Mouse (Mus musculus): ENCODE measurements around the gene Ccdc146.
"Not testable (repeated sequence)": the region's sequence is repeated elsewhere in the genome, so short reads cannot be mapped to it uniquely, and the experiment has no call there.

Ccdc146 gene

GRCm38 (mm10) chr5:21384976-21385375 lies 39.5 kb downstream of the Ccdc146 start:
- no peak for DNase-seq

DNA sequence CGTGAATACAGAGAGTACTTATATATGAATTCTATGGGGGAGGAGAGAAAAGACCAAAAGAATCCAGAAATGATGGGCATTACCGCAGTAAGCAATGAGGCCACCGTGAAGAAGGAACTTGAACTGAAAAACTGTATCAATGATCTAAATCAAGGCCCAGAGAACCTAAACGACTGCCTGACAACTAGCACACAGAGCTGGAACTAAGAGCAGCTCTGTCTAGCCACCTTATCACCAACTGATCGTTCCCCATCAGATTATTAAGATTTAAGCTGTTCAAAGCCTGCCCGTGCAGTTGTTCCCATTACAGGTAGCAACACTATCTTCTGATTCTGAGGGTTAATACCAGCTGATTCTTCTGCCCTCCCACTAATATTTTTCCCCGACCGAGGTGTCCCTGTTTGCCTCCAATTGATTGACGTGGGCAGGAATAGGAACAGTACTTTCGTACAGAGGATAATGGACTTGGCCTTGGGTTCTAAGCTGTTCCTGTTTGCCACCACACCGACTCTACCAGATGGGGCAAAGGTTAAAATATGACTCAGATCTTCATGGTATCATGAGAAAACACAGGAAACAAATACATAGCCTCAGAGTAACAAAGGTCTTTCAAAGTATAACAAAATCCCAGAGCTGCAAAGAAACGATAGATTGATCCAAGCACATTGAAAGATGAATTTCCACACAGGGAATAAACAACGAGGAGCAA lies 40.1 kb downstream of the Ccdc146 start:
- no peak for DNase-seq

DNA sequence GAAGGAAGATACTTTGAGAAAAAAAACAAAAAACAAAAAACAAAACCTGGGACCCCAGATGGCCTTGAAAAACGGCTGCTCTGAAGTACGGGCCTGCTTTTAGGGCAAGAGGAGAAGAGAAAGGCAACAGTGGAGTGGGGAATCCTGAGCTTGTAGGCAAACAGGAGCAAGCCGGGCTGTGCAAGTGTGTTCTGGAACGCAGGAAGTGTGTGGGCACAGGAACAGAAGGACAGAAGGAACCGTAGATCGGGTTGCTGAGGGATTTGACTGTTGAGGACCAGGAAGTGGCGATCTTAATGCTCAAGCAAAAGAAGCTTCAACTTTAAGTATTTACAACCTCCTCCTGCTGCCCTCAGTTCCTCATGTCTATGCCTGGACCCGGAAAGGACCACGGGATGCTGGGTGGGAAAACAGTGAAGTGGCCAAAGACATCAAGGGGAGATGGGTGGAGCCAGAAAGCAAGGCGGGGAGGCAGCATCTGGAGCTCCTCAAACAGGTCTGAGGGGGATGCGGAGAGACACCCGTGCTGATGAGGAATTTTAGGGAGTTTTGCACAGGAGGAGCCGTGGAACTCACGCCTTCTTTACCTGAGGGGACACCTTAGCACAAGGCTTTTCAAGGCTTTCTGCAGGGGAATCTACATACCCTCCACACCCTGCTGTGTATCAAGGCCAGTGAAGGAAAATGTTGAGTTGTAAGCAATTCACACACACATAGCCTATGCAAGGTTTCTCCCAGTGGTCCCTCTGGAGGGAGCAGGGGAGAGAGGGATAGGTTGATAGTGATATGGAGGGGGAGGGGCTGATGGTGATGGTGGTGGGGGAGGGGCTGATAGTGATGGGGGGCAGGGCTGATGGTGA lies 40.9 kb downstream of the Ccdc146 start:
- DNase-seq, result no peak

GRCm38 (mm10) chr5:21382678-21383077 lies 41.8 kb downstream of the Ccdc146 start:
- no peak for DNase-seq

GRCm38 (mm10) chr5:21381986-21382385 lies 42.5 kb downstream of the Ccdc146 start:
- DNase-seq, result no peak

DNA sequence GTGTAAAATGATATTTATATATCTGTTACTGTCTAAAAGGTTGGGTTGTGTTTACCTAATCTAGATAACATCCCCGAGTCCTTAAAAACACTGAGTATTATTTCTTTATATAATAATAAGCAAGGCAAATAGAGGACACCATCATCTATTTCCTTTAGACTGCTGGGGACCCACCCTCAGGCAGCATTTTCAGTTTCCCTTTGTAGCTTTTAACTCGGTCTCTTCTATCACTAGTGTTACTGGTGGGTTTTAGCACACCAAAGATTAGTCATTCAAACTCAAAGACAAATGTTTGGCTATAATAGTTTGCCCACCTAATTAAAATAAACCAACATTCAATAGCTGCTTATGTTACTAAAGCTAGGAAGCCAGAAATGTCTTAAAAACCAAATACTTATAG lies 46.1 kb downstream of the Ccdc146 start:
- DNase-seq, result no peak

DNA sequence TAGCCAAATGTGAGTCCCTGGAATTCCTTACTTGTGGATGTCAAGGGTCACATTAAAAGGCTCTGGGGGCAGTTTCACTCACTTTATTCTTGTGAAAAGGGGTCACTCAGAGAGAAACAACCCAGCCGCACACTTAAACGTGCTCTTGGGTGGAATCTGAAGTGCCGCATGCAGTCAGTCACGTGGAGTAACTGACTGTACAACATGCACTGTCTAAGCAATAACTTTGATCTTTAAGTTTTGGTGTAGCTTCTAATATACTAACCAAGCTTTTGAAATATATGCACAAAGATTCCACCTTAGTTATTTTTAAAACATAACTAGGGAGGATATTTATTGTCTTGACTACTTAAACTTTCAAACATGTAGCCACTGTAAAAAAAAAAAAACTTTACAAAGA lies 47.5 kb downstream of the Ccdc146 start:
- no peak for DNase-seq

GRCm38 (mm10) chr5:21373180-21373518 lies 51.3 kb downstream of the Ccdc146 start:
- DNase-seq, result no peak

DNA sequence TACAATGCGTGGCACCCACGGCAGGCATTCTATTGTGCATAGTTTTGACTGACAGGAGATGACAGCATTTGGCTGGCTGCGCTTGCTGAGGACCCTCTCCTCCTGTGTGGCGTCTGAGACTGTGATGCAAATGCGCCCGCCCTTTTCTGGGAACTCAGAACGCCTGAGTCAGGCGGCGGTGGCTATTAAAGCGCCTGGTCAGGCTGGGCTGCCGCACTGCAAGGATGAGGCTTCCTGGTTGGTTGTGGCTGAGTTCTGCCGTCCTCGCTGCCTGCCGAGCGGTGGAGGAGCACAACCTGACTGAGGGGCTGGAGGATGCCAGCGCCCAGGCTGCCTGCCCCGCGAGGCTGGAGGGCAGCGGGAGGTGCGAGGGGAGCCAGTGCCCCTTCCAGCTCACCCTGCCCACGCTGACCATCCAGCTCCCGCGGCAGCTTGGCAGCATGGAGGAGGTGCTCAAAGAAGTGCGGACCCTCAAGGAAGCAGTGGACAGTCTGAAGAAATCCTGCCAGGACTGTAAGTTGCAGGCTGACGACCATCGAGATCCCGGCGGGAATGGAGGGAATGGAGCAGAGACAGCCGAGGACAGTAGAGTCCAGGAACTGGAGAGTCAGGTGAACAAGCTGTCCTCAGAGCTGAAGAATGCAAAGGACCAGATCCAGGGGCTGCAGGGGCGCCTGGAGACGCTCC lies 51.8 kb downstream of the Ccdc146 start, which contains the start of gene Fgl2:
TSS of gene Fgl2 (plus strand) at position 150 of the 687 bp plus-strand sequence.
- no peak for DNase-seq

DNA sequence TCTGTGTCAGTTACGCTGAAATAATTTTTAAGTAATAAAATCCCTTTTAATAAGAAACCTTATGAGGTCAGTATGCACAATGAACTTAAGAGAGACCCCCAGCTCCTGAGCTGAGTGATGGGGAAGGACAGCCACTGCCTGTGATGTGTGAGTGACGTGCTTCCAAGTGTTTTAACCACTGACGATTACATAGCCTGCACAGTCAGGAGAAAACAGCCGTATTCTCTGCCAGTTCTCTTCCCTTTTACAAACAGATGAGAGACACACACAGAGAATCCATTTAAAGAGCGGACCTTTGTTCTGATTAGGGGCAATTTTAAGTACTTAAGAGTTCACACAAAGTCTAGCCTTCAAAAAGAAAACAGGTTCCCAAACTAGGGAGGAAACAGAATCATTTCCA lies 52.6 kb downstream of the Ccdc146 start:
- no peak for DNase-seq

DNA sequence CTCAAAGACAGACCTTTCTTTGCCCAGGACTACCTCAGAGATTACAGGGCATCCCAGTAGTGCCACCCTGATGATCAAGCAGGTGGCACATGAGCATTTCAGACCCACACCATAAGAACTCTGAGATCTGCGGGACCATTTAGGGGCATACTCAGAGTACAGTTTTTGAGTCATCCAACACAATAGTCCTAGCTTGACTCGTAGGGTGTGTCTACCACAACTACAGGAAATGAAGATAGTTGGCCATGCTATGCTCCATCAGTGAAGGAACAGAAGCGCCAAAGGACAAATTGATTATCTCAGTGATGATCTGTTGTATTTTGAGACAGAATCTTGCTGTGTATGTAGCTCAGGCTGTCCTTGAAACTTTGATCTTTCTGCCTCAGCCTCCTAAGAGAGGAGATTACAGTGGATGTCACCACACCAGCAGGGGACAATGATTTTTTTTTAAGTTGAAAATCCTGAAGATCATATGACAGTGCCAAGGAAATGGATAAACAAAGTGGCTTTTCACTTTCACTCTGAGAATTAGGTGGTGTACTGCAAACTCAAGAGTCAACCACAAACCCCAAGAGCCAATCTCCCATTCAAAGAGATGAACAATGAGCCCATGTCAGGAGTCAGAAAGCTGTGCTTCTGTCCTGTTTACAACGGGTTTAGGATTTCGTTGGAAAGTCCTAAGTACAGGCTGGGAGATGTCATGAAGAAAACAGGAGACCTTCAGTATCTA lies 54.1 kb downstream of the Ccdc146 start:
- no peak for DNase-seq

GRCm38 (mm10) chr5:21367514-21367913 lies 57.0 kb downstream of the Ccdc146 start:
- no peak for DNase-seq

GRCm38 (mm10) chr5:21366338-21367053 lies 58.0 kb downstream of the Ccdc146 start:
- DNase-seq, result no peak

- no peak for DNase-seq
These were observed 61.1 kb downstream of the Ccdc146 start for GRCm38 (mm10) chr5:21363343-21363742.

DNA sequence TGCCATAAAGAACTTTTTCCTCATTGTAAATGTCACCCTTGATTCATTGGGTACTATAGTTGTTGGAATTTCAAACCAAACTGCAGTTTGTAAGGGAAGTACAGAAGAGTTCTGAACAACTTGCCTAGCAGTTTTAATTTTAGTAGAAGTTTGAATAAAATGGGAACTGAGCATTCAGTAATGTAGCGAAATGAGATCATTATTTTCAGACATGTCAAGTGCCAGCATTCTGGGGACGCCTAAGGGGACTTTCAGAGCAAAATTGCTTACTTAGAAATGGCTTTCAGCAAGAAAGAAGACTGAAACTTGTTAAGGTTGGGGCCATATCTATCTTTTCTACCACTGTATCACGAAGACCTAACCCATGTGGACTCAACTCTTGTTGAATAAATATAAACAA lies 65.8 kb downstream of the Ccdc146 start:
- DNase-seq, result no peak

DNA sequence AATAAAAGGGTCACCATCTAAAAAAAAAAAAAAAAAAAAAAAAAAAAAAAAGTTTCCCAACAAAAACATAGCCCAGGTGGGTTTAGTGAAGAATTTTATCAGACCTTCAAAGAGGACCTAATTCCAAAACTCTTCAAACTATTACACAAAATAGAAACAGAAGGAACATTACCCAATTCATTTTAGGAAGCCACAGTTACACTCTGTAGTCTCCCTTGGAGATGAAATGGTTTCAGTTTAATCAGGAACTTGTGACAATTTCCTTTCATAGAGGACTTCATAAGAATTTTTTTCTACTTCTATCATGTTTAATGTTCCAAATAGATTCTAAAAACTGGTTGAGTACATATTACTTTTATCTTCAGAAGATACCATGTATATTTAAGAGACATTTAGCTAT lies 72.8 kb downstream of the Ccdc146 start:
- no peak for DNase-seq

DNA sequence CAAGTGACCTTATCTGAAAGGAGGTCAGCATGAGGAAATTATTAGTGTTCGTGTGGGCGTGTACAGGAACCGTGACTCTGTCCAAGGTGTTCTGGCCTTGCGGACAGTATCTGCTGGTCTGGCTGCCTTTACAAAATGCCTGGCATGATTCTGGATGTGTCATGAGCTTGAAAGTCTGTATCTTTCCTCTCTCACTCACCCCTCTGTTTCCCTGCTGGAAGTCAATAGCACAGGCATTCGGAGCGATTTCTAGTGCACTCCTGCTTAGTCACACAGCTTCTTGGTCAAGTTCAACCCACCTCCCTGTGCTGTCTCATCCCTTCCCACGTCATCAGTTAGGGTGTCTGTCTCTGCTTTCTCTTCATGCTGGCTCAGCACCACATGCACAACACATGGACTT lies 76.1 kb downstream of the Ccdc146 start:
- no peak for DNase-seq

GRCm38 (mm10) chr5:21342265-21342664 lies 82.2 kb downstream of the Ccdc146 start:
- DNase-seq, result not testable (repeated sequence)

DNA sequence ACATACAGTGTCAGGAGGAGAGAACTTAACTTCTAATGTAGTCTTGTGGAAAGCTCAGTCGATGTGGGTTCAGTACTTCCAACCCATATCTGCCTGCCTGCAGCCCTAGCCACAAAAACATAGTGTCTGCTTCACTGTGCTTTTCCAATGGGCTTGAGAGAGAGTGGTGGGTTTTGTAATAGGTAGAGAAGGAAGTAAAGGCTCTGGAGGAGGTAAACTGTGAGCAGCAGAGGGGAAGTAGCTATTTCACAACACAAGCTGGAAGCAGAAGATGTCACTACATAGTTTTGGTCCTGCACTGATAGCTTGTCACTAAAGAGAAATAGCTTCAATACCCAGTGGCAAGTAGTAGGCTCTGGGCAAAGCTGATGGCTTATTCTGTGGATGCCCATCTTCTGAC lies 92.4 kb downstream of the Ccdc146 start:
- no peak for DNase-seq

- no peak for DNase-seq
These were observed 92.8 kb downstream of the Ccdc146 start for GRCm38 (mm10) chr5:21331656-21332055.

DNA sequence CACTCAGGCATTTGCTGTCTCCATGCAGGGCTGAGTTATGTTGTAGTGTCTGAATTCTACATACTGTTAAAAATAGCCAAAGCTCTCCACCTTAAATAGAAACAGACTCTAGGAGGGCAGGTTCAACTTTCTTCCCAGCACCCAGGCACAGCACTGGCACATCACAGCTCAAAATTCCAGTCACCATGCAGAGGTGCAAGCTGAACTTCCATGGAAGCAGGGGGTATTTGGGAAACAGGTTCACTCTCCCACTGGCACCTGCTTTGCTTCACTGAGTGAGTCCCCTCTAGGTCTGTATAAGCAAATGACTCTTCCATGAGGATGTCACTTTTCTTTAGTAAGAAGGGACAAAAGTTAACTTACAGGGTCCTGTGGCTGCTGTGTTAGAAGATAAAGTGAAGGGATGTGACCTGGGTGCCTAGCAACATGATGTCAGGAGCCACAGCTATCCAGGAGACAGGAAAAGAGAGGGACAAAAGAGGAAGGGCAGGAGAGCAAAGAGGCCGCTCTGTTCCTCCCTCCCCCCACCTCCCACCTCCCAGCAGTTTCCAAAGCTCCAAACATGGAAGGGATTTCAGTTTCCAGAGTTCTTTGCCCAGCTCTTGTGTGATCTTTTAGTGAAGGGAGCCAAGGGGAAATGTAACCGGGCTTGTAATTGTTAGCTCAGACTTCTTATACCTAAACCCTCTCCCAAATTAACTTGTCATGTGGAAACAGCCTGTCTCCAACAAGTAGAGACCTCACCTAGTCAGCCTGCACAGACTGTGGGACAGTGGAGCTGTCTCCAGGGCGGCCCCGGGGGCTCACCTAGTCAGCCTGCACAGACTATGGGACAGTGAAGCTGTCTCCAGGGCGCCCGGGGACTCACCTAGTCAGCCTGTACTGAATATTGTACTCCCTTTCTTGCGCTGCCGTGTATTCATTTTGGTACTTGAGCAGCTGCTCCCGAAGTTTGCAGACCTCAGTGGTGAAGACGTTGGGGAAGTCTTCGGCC lies 94.5 kb downstream of the Ccdc146 start:
- no peak for DNase-seq

All from cerebellum, adult 9-11 months (tissue).